Mouse (Mus musculus) c-Kit-negative CD71-positive TER-119-positive erythroid progenitor cells, embryonic 14.5 days (primary cell): Measurements from ENCODE around the gene Dbt.
A peak's percentile ranks its signal among the peaks of the same experiment; 100 is the strongest.

Experiments
- DNase-seq: peaks from one replicate; pipeline ENCODE4 v3.0.0-alpha.2; 2013; ENCODE audit warnings: low read depth, low spot score

Gene Dbt

DNA sequence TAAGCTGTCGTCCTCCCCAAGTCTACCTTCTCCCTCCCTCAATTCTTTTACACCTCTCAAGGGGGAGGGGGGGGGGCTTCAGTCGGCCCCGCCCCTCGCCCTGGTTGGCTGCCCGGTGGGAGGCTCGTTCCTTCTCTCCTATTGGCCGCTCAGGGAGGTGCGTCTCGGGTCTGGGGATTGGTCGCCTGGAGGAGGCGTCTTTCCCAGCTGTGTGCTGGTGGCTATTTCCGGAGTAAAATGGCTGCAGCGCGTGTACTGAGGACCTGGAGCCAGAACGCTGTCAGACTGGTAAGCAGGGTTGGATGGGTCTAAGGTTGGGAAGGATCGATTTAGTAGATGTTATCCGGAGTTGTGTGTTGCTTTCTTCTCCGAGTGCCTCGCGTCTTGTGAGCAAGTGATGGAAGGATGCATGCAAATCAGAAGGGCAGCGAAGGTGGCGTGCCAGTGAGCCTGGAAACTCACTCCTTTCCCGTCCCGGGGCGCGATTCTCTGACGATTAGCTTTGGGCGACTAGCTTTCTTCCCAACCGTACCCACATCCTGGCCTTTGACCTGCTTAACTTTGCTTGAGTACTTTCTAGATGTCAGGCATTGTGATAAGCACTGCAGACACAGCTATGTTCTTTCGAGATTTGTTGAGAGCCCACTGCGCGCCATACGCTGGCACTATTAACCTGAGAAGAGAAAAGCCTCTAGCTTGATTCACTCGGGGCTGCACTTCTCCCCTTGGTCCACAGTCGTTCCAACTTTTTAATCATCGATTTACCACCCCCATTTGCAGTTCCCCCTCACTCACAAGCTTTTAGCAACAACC, at the start of gene Dbt:
Gene Dbt, plus strand, starts transcription at position 167 of the 813 bp plus-strand sequence.
- no peak for DNase-seq

DNA sequence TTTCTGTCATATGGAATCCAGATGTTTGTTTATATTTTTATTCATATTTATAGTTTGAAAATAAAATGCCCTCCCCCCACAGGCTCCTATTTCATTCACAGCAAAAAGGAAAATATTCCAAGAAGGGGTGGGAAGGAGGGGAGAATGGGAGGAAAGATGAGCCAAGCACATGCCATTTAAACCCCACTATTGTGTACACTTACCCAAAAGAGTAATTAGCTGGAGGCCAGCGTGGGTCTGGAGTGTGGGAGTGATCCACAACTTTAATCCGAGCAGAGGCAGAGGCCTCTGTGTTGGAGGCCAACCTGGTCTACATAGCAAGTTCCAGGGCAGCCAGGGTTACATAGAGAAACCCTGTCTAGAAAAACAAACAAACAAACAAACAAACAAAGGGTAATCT, 48.6 kb upstream of the Dbt start:
- no peak for DNase-seq

DNA sequence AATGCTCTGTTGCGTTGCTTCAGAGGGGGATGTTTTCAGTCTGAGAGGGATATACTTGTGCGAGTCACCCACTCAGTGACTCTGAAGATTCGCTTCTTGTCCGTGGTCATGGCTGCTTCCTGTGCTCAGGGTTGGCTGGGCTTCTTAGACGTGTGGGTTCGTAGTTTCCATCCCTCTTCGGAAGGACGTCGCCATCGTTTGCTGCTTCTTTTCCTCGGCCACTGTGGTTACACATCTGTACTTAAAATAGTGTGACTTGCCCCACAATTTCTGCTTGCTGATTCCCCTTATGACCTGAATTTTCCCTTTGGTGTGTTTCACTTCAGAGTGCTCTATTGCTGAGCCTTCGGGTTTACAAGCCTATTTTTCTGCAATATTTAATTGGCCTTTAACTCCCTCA, 47.2 kb upstream of the Dbt start:
- DNase-seq = no peak

- no peak for DNase-seq
Measured at GRCm38 (mm10) chr3:116474602-116475001, 38.3 kb upstream of the Dbt start.

DNA sequence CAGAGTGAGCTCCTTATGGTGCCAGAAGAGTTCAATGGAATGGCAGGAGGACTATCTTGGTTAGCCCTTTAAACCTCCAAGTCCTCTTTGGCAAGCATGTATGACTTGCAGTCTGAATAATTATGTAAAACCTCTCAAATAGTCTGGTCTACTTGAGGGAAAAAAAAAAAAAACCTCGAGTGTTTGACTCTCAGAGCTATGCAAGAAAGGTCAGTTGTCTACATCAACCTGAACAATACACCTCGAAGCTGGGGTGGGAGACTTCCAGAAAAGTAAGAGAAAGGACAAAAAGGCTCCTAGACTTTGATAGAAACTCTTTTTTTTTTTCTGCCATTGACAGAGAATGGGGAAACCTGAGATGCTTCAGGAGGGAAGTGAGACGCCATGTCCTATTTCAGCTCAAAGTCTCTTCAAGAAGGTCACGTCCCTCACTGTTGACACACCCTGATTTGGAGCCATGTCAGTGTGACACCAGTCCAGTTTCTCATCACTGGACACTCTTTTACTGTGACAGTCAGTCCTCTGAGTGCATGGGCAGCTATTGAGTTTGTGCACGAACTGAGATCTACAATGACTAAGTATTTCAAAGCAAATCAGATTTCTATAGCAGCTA, 36.1 kb upstream of the Dbt start:
- DNase-seq = no peak

DNA sequence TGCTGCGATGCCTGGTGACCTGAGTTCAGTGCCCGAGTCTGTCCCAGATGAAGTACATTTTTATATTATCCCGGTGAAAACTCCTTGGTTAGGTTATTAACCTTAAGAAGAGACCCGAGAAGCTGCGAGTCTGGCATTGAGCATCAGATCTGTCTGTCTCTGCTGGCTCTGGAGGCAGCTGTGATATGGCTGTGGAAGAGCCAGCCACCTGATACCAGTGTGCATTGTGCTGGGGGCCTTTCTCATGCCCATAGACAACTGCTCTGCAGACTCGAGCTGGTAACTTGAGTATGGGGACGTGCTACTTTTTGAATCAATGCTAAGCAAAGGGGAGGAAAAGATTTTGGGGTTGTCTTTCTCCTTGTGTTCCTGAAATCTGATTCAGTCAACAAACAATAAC, 35.5 kb upstream of the Dbt start:
- no peak for DNase-seq

DNA sequence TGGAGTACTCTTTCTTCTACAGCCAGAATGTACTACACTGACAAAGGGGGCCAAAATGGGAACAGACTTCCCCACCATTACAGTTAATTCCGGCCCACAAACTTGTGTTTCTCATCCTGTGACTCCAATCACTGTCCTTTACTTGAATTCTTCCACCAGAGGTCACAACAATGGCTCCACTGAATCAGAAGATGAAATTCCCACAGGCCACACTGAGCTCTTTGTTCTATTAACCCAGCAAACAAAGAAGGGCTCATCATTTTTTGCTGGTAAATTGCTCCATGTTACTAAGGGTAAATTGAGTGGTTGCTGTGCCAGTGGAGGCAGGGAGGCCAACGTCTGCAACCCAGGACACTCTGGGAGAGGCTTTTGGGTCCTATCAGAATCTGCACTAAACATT, 32.8 kb upstream of the Dbt start:
- no peak for DNase-seq

- no peak for DNase-seq
Measured at GRCm38 (mm10) chr3:116480937-116481336, 31.9 kb upstream of the Dbt start.

DNA sequence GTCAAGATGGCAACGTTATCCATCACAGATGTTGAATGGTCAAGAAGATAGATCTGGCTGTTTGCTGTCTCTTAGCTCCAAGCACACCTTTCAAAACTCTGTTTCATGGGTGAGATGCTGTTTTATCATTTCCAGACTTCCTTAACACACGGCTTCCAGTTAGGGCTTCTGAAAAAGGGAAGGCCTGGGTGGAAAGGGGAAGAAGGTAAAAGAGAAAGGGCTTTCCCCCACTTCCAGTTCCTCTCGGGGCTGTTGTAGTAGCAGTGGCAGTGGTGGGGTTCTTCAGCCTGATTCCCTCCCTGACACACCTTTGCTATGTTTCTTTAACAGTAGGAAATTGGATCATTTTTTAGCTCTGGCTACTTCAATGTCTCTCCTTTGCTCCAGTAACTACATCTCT, 30.1 kb upstream of the Dbt start:
- no peak for DNase-seq

DNA sequence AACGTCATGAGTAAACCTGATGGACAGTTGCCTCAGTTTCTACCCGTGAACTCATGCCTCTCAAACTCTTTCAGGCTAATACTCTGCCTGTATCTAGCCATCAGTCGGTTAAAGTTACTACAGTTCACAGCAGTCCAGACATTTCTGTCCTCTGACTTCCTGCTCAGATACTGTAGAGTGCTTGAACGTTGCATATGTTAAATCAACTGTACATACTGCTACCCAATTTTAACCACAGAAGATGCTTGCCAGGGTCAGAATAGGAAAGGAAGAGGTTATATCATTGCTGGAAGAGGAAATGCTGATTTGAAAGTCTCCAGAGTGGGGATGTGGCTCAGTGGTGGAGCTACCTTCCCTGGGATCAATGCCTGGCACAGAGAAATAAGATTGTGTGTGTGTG, 29.6 kb upstream of the Dbt start:
- DNase-seq = no peak

- no peak for DNase-seq
Measured at GRCm38 (mm10) chr3:116490920-116491319, 21.9 kb upstream of the Dbt start.

- no peak for DNase-seq
Measured at GRCm38 (mm10) chr3:116491923-116492454, 20.9 kb upstream of the Dbt start.

GRCm38 (mm10) chr3:116493658-116494057, 19.2 kb upstream of the Dbt start:
- no peak for DNase-seq

GRCm38 (mm10) chr3:116495671-116496070, 17.2 kb upstream of the Dbt start:
- no peak for DNase-seq

- peak; percentile 83 for DNase-seq
Measured at GRCm38 (mm10) chr3:116507772-116508351, 5.0 kb upstream of the Dbt start, which contains the start of gene Rtca. Gene Rtca, minus strand, starts transcription at chr3:116508208.

GRCm38 (mm10) chr3:116512151-116512903, 543 bp upstream of the Dbt start:
- DNase-seq = no peak

DNA sequence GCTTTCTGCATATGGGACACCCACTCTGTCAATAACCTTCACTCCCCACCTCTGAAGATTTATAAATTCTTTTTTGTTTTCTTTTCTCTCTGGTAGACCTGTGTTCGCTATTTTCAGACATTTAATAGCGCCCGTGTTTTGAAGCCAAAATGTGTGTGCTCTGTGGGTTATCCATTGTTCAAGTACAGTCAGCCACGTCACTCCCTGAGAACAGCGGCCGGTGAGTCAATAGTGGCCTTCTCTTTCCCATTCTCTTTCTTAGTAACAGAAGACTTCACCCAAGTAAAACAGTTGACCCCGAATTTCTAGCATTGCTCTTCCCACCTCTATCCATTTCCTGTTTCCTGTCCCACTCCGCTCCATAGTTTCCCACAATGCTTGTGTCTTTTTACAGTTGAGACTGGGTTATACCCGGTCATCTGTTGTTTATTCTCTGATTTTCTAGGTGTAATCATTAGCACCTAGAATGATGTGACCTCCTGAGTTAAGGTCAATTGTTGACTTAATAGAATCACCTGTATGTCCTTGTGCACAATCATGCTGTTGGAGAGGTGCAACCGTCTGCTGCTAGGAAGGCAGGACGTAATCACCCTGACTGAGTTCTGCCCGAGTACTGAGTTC, 7.4 kb downstream of the Dbt start:
- no peak for DNase-seq

GRCm38 (mm10) chr3:116529741-116530140, 16.9 kb downstream of the Dbt start:
- DNase-seq = no peak

- DNase-seq = no peak
Measured at GRCm38 (mm10) chr3:116530826-116531225, 18.0 kb downstream of the Dbt start.

- no peak for DNase-seq
Measured at GRCm38 (mm10) chr3:116536428-116537199, 23.7 kb downstream of the Dbt start.

GRCm38 (mm10) chr3:116537200-116537573, 24.3 kb downstream of the Dbt start:
- no peak for DNase-seq
